Mouse (Mus musculus) heart, postnatal 0 days (tissue): Measurements from ENCODE around the gene Syn3.

Experiments used
- CTCF ChIP-seq: IDR thresholded peaks from 2 replicates; pipeline ENCODE4 v1.5.1; 2016; ENCODE audit warnings: antibody characterized with exemption, control low read depth, low read depth
- EP300 ChIP-seq: IDR thresholded peaks from 2 replicates; pipeline ENCODE4 v1.6.1; 2016; ENCODE audit warnings: antibody characterized with exemption, low read depth

GRCm38 (mm10) chr10:86074134-86074533 lies 424.6 kb downstream of the Syn3 start:
- TF ChIP-seq CTCF, result no peak
- TF ChIP-seq EP300, result no peak
